Mouse (Mus musculus) megakaryocyte-erythroid progenitor cell, adult 5 weeks (primary cell): ENCODE data around the gene Parva. TPM values are rescaled to one million over a fixed set of nuclear protein-coding genes. Genes with fewer than 3 reads are reported as not detected.

Source experiments
- polyA plus RNA-seq: library from polyadenylated mRNA; stranded (reverse); fragments of >175 nt; gene quantifications from 2 replicates; pipeline ENCODE4 v1.2.3, GENCODE M21; 2012

The Parva gene
- polyA plus RNA-seq = 0.01 TPM in 1 of 2 replicates, not detected in the other

DNA sequence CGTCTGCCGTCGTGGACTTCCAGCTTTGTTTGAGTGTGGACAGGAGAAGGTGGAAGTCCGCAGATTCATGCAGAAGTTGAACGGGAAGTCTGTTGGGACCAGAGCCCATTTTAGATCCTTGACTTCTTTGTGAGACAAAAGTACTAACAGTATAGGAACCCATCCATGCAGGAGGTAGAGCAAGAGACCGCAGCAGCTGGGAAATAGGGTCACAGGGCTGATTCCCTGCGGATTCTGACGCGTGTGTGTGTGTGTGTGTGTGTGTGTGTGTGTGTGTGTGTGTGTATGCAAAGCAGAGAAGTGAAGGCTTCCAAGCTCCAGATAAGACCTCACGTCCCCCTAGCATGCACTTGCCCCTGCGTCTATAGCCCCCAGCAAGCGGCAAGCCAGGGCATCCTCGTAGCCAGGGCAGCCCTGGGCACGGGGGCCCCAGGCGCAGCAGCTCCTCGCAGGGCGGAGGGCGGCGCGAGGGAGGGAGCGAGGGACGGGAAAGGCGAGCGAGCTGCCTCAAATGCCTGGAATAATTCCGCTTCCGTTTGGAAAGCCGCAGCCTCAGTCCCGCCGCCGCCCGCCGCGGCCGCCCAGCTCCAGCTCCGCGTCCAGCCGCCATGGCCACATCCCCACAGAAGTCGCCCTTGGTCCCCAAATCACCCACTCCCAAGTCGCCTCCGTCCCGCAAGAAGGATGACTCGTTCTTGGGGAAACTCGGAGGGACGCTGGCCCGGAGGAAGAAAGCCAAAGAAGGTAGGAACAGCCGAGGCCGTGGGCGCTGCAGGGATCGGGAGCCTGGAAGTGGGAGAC is at the start of gene Parva:
Parva (plus strand) TSS at position 149 of the 801 bp plus-strand sequence.

Other genes starting within 250 kb of the Parva start
- 0.43 and 0.44 TPM in 2 replicates for gene Mical2, start 201.6 kb upstream of the Parva start, polyA plus RNA-seq